Mouse (Mus musculus) thymus, adult 2 months (tissue): ENCODE results near the gene Spata45. TPM values are rescaled to one million over a fixed set of nuclear protein-coding genes. Genes with fewer than 3 reads are reported as not detected.

Source experiments
- DNase-seq: peaks from one replicate; pipeline ENCODE4 v3.0.0; 2021
- H3K27ac ChIP-seq: fragments of 200-500 bp; 2 replicates; pipeline ENCODE4 v1.5.1; 2012; ENCODE audit warnings: low read length, control low read depth; ENCODE audit not compliant: control insufficient read depth, insufficient read depth
- H3K27me3 ChIP-seq: fragments of 200-500 bp; 2 replicates; pipeline ENCODE4 v1.6.1; 2012; ENCODE audit warnings: mild to moderate bottlenecking, low read length, moderate library complexity, mixed read lengths; ENCODE audit not compliant: control insufficient read depth, insufficient read depth
- H3K36me3 ChIP-seq: fragments of 200-500 bp; 2 replicates; pipeline ENCODE4 v1.6.1; 2012; ENCODE audit warnings: mild to moderate bottlenecking, low read length, moderate library complexity; ENCODE audit not compliant: control insufficient read depth, insufficient read depth
- H3K4me1 ChIP-seq: fragments of 200-500 bp; replicated peaks from 2 replicates; pipeline ENCODE4 v1.6.1; 2012; ENCODE audit warnings: low read length; ENCODE audit not compliant: control insufficient read depth, insufficient read depth
- H3K4me3 ChIP-seq: fragments of 200-500 bp; 2 replicates; pipeline ENCODE4 v1.5.1; 2012; ENCODE audit warnings: mild to moderate bottlenecking, low read length, control low read depth, moderate library complexity; ENCODE audit not compliant: control insufficient read depth, insufficient read depth
- CTCF ChIP-seq: fragments of 200-500 bp; IDR thresholded peaks from 2 replicates; pipeline ENCODE4 v1.5.1; 2012; ENCODE audit warnings: mild to moderate bottlenecking, control low read depth, low read length, moderate library complexity, borderline replicate concordance; ENCODE audit not compliant: control insufficient read depth, poor library complexity, insufficient read depth; ENCODE audit errors: extremely low read depth
- POLR2A ChIP-seq: fragments of 200-500 bp; IDR thresholded peaks from 2 replicates; pipeline ENCODE4 v1.6.1; 2012; ENCODE audit warnings: mild to moderate bottlenecking, low read length, control low read depth, moderate library complexity; ENCODE audit not compliant: control insufficient read depth, poor library complexity, insufficient read depth; ENCODE audit errors: extremely low read depth
- WGBS: fragments of 180-500 bp; shearing (Covaris S2); methylation state at CpG from one replicate; pipeline ENCODE4 v1.1.7; 2018; 5-methylcytosine and 5-hydroxymethylcytosine counted together
- polyA plus RNA-seq: library from polyadenylated mRNA; depleted of rRNA; stranded (reverse); fragments of >200 nt; gene quantifications from 2 replicates; pipeline ENCODE4 v1.2.3, GENCODE M21; 2012

Spata45 gene
- polyA plus RNA-seq, 1 experiment = not detected

GRCm38 (mm10) chr1:191057461-191057860 is 21.0 kb downstream of the Spata45 start:
- Histone ChIP-seq H3K4me3 (no peak overlapping the region), H3K27ac (no peak overlapping the region), H3K27me3 (no peaks in the 10 kb centered on the region), H3K36me3 (no peaks in the 10 kb centered on the region), H3K4me1 (no peaks in the 10 kb centered on the region)
- WGBS = 86% methylated on average over 3 of the region's 3 CpGs
- DNase-seq = no peak
- no peak for TF ChIP-seq POLR2A
- no peak for TF ChIP-seq CTCF

- H3K4me3 ChIP-seq = peak overlapping the region; percentile 63
- WGBS = 5% methylated on average over 15 of the region's 15 CpGs
- H3K27me3 ChIP-seq = no peaks in the 10 kb centered on the region
- H3K27ac ChIP-seq = no peak overlapping the region
- H3K4me1 ChIP-seq = 0 out of 2 replicates have a peak, but pooled peaks cover 2% of the 10 kb centered on the region
- TF ChIP-seq CTCF (no peak), POLR2A (no peak)
- H3K36me3 ChIP-seq = no peaks in the 10 kb centered on the region
- DNase-seq = no peak
Observed at GRCm38 (mm10) chr1:191062241-191062780, 25.9 kb downstream of the Spata45 start.

- H3K36me3 ChIP-seq = no peaks in the 10 kb centered on the region
- H3K27ac ChIP-seq = no peak within 1 kb of the TSS
- WGBS = under 1% methylated on average over 56 of the region's 56 CpGs
- DNase-seq = peak; percentile 92
- H3K4me3 ChIP-seq = peak within 1 kb of the TSS; percentile 67
- H3K27me3 ChIP-seq = no peaks in the 10 kb centered on the region
- H3K4me1 ChIP-seq = 0 out of 2 replicates have a peak, but pooled peaks cover 2% of the 10 kb centered on the region
- TF ChIP-seq CTCF (no peak), POLR2A (no peak)
Observed at GRCm38 (mm10) chr1:191062781-191063485, 26.5 kb downstream of the Spata45 start, which contains the start of the genes Tatdn3 and Nsl1. Gene Tatdn3, minus strand, starts transcription at chr1:191062932. Gene Nsl1, plus strand, starts transcription at chr1:191063012.

- H3K4me3 ChIP-seq = peak overlapping the region; percentile 20; the same call in 1 of the 2 replicates
- H3K36me3 ChIP-seq = peaks cover under 1% of the 10 kb centered on the region; the same call in 1 of the 2 replicates
- H3K27ac ChIP-seq = no peak overlapping the region
- no peaks in the 10 kb centered on the region for H3K27me3 ChIP-seq
- no peak for DNase-seq
- 66% methylated on average over 9 of the region's 9 CpGs for WGBS
- TF ChIP-seq POLR2A (no peak), CTCF (no peak)
- 0 out of 2 replicates have a peak, but pooled peaks cover 2% of the 10 kb centered on the region for H3K4me1 ChIP-seq
Observed at GRCm38 (mm10) chr1:191063700-191064099, 27.3 kb downstream of the Spata45 start.

GRCm38 (mm10) chr1:191064535-191064934 is 28.1 kb downstream of the Spata45 start:
- DNase-seq = no peak
- H3K27ac ChIP-seq = no peak overlapping the region
- TF ChIP-seq CTCF = no peak
- peaks cover 5% of the 10 kb centered on the region; the same call in 1 of the 2 replicates for H3K36me3 ChIP-seq
- no peak overlapping the region for H3K4me3 ChIP-seq
- 0 out of 2 replicates have a peak, but pooled peaks cover 2% of the 10 kb centered on the region for H3K4me1 ChIP-seq
- no peaks in the 10 kb centered on the region for H3K27me3 ChIP-seq
- WGBS = 98% methylated on average over 2 of the region's 2 CpGs

GRCm38 (mm10) chr1:191065188-191065587 is 28.7 kb downstream of the Spata45 start:
- DNase-seq = no peak
- 95% methylated on average over 4 of the region's 4 CpGs for WGBS
- no peak overlapping the region for H3K27ac ChIP-seq
- 0 out of 2 replicates have a peak, but pooled peaks cover 2% of the 10 kb centered on the region for H3K4me1 ChIP-seq
- no peaks in the 10 kb centered on the region for H3K27me3 ChIP-seq
- TF ChIP-seq POLR2A = no peak
- TF ChIP-seq CTCF = no peak
- peaks cover 9% of the 10 kb centered on the region; the same call in 1 of the 2 replicates for H3K36me3 ChIP-seq
- H3K4me3 ChIP-seq = no peak overlapping the region
